Mouse (Mus musculus) adrenal gland (tissue): ENCODE results near the gene Mdm4.

Experiments
- microRNA-seq, 2 experiments: library from miRNA; unstranded; fragments of <30 nt; microRNA quantifications; one replicate each; pipeline ENCODE4; 2019

The Mdm4 gene

Small RNAs within 50 kb of the gene (microRNA-seq; reads per million reads assigned to microRNA genes)
- 0 reads per million in 2 experiments for gene Gm44300
